Mouse (Mus musculus) intestine, embryonic 14.5 days (tissue): ENCODE data around the gene Dedd. TPM values are rescaled to one million over a fixed set of nuclear protein-coding genes. Genes with fewer than 3 reads are reported as not detected.

ENCODE experiments used
- ATAC-seq: fragments of 200-750 bp; cut with Nextera tagmentation; replicated peaks from 2 replicates; pipeline ENCODE4 v1.8.0; 2017; ENCODE audit warnings: low read depth, moderate number of reproducible peaks, moderate TSS enrichment, moderate library complexity; ENCODE audit not compliant: low FRiP score, low TSS enrichment
- DNase-seq: peaks from one replicate; pipeline ENCODE4 v3.0.0-alpha.2; 2018; ENCODE audit warnings: low spot score
- H3K27ac ChIP-seq: fragments of 300-500 bp; sonication (generic); 2 replicates; pipeline ENCODE4 v1.5.1; 2014; ENCODE audit warnings: low read depth, mild to moderate bottlenecking, control low read depth
- H3K27me3 ChIP-seq: fragments of 300-500 bp; sonication (generic); replicated peaks from 2 replicates; pipeline ENCODE4 v1.6.1; 2014; ENCODE audit warnings: low read length, control low read depth; ENCODE audit not compliant: control insufficient read depth, insufficient read depth
- H3K36me3 ChIP-seq: fragments of 300-500 bp; sonication (generic); 2 replicates; pipeline ENCODE4 v1.6.1; 2014; ENCODE audit warnings: low read length, control low read depth; ENCODE audit not compliant: control insufficient read depth, insufficient read depth
- H3K4me1 ChIP-seq: fragments of 300-500 bp; sonication (generic); replicated peaks from 2 replicates; pipeline ENCODE4 v1.6.1; 2014; ENCODE audit warnings: low read length, control low read depth, mixed read lengths; ENCODE audit not compliant: control insufficient read depth, insufficient read depth
- H3K4me2 ChIP-seq: fragments of 300-500 bp; sonication (generic); 2 replicates; pipeline ENCODE4 v1.6.1; 2014; ENCODE audit warnings: low read length
- H3K4me3 ChIP-seq: fragments of 300-500 bp; sonication (generic); 2 replicates; pipeline ENCODE4 v1.5.1; 2014; ENCODE audit warnings: low read depth, low read length, control low read depth, mixed read lengths
- H3K9ac ChIP-seq: fragments of 300-500 bp; sonication (generic); 2 replicates; pipeline ENCODE4 v1.6.1; 2014; ENCODE audit warnings: mild to moderate bottlenecking, low read length
- H3K9me3 ChIP-seq: fragments of 300-500 bp; sonication (generic); 2 replicates; pipeline ENCODE4 v1.6.1; 2016; ENCODE audit warnings: low read length, control low read depth; ENCODE audit not compliant: control insufficient read depth
- WGBS: fragments of 180-500 bp; shearing (Covaris S2); extraction: QIAGEN DNeasy Blood & Tissue Kit; methylation state at CpG from one replicate; pipeline ENCODE4 v1.1.7; 2014; 5-methylcytosine and 5-hydroxymethylcytosine counted together
- polyA plus RNA-seq: library from polyadenylated mRNA; unstranded; fragments of >200 nt; fragmentation: Nextera tagmentation; extraction: Ambion mirVana; gene quantifications from 2 replicates; pipeline ENCODE4 v1.2.1, GENCODE M21; 2014

Gene Dedd
- polyA plus RNA-seq, 1 experiment from 2014 or later, result 43.8 TPM

DNA sequence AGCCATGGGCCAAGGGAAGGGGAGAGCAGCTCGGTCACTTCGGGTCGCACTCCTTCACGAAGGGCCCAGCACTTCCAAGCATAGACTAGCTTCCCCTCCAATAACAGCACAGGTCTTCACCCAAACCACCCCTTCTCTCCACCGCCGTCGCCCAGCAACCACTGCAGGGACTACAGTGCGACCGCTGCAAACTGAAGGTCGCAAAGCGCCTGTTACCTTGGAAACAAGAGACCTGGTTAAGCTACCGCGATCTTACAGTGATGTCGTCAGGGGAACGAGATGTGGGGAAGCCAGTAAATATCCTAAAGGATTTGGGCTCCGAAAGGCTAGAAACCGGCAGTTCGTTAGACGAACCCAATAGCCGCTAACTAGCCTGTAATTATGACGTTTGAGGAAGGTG is 31.7 kb downstream of the Dedd start, which contains the start of gene Klhdc9:
Gene Klhdc9 (minus strand): TSS at position 143 of the 400 bp plus-strand sequence.
- Histone ChIP-seq H3K36me3 (peaks cover 33% of the 10 kb centered on the region), H3K9me3 (no peaks in the 10 kb centered on the region), H3K9ac (peak within 1 kb of the TSS; percentile 72), H3K27me3 (no peaks in the 10 kb centered on the region), H3K4me2 (peak within 1 kb of the TSS; percentile 56), H3K4me3 (peak within 1 kb of the TSS; percentile 59), H3K4me1 (peaks cover 6% of the 10 kb centered on the region), H3K27ac (peak within 1 kb of the TSS; percentile 62; the same call in 1 of the 2 replicates)
- DNase-seq (peak; percentile 93), ATAC-seq (peak; percentile 93)
- WGBS, result under 1% methylated on average over 21 of the region's 21 CpGs

DNA sequence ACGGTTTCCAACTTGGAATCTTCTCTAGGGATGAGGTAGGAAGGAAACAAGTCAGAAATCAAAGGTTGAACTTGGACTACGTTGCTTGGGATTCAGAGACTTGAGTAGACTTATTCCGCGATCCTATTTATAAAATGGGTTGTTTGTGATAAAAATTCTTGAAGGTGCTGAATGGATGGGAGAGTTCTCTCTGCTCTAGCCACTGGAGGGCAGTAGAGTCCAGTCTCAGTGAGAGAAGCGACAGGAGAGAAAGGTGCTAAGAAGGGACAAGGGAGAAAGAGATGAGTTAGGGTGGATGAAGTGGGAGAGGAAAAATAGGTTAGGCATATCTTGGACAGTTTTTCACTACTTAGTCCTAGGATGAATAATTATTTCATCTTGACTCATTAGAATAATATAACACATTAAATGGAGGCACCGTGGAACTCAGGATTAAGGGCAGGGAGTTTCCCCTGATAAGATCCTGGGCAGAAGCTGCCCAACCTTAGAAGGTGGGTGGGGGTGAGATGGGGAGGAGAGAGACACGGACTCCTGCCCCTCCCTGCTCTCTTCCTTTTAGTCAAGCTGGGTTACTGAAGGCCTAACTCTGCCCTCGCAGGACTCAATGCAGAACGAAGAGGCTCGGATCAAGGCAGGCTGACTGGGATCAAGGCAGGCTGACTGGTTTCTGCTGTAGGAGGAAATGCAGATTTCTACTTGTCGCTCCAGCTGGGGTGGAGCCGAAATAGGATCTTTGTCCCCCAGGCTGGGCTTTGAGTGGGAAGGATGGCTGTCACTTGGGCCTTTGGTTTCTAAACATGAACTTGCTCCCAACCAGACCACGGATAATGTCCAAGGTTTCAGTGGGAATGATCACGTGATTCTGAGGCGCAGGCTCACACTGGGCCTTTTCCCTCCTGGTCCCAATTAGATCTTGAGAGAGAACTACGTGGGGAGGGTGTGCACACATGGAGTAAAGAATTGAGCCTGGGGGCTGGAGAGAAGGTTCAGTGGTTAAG is 32.5 kb downstream of the Dedd start:
- ATAC-seq (peak; percentile 70), DNase-seq (peak; percentile 58)
- Histone ChIP-seq H3K36me3 (peaks cover 31% of the 10 kb centered on the region), H3K4me1 (peaks cover 6% of the 10 kb centered on the region), H3K4me2 (peak overlapping the region; percentile 56), H3K27me3 (no peaks in the 10 kb centered on the region), H3K4me3 (peak overlapping the region; percentile 59), H3K9ac (peak overlapping the region; percentile 72), H3K27ac (peak overlapping the region; percentile 62; the same call in 1 of the 2 replicates), H3K9me3 (no peaks in the 10 kb centered on the region)
- WGBS, result 23% methylated on average over 16 of the region's 16 CpGs

DNA sequence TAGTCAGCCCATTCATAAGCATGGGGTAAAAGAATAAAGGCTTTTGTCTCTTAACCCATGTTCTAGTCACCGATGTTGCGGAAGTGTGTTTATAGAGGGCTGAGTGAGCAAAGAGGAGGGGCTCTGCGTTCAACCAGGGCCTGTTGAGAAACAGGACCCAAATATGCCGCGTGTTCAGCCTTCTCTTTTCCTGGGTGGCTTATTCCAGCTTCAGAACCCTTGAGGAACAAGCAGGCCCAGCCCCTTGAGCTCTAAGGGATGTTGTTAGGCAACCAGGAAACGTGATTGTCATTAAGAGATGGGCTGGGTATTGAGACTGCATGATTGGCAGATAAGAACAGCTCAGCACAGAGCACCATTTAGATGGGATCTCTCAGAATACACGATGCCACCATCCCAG is 37.0 kb downstream of the Dedd start:
- WGBS, result 63% methylated on average over 7 of the region's 7 CpGs
- ATAC-seq, result no peak
- no peaks in the 10 kb centered on the region for H3K27me3 ChIP-seq
- no peak for DNase-seq
- no peak overlapping the region for H3K4me2 ChIP-seq
- H3K27ac ChIP-seq, result no peak overlapping the region
- H3K36me3 ChIP-seq, result no peaks in the 10 kb centered on the region
- H3K9me3 ChIP-seq, result no peaks in the 10 kb centered on the region
- no peak overlapping the region for H3K9ac ChIP-seq
- H3K4me3 ChIP-seq, result no peak overlapping the region
- peaks cover 2% of the 10 kb centered on the region; the same call in 1 of the 2 replicates for H3K4me1 ChIP-seq

- H3K36me3 ChIP-seq, result no peaks in the 10 kb centered on the region
- no peaks in the 10 kb centered on the region for H3K27me3 ChIP-seq
- 31% methylated on average over 20 of the region's 20 CpGs for WGBS
- DNase-seq, result peak; percentile 75
- no peaks in the 10 kb centered on the region for H3K9me3 ChIP-seq
- peak within 1 kb of the TSS; percentile 26 for H3K4me2 ChIP-seq
- peak within 1 kb of the TSS; percentile 6; the same call in 1 of the 2 replicates for H3K4me3 ChIP-seq
- peaks cover 10% of the 10 kb centered on the region; the same call in 1 of the 2 replicates for H3K4me1 ChIP-seq
- peak; percentile 52; the same call in 1 of the 2 replicates for ATAC-seq
- H3K9ac ChIP-seq, result no peak within 1 kb of the TSS
- H3K27ac ChIP-seq, result peak within 1 kb of the TSS; percentile 16; the same call in 1 of the 2 replicates
These were observed 41.1 kb downstream of the Dedd start, which contains the start of gene Nectin4 for GRCm38 (mm10) chr1:171369845-171370556. Gene Nectin4 (plus strand): TSS chr1:171370099.

GRCm38 (mm10) chr1:171372880-171373279 is 43.9 kb downstream of the Dedd start:
- Histone ChIP-seq H3K27ac (no peak overlapping the region), H3K27me3 (no peaks in the 10 kb centered on the region), H3K36me3 (no peaks in the 10 kb centered on the region), H3K9ac (no peak overlapping the region), H3K4me1 (peaks cover 15% of the 10 kb centered on the region; the same call in 1 of the 2 replicates), H3K4me3 (no peak overlapping the region), H3K9me3 (no peaks in the 10 kb centered on the region), H3K4me2 (no peak overlapping the region)
- 45% methylated on average over 3 of the region's 3 CpGs for WGBS
- DNase-seq (no peak), ATAC-seq (no peak)

GRCm38 (mm10) chr1:171373946-171374345 is 45.0 kb downstream of the Dedd start:
- no peak overlapping the region for H3K27ac ChIP-seq
- H3K4me2 ChIP-seq, result no peak overlapping the region
- no peak overlapping the region for H3K9ac ChIP-seq
- H3K4me1 ChIP-seq, result peaks cover 15% of the 10 kb centered on the region; the same call in 1 of the 2 replicates
- H3K27me3 ChIP-seq, result no peaks in the 10 kb centered on the region
- H3K36me3 ChIP-seq, result no peaks in the 10 kb centered on the region
- WGBS, result 3% methylated on average over 3 of the region's 4 CpGs
- DNase-seq, result no peak
- no peaks in the 10 kb centered on the region for H3K9me3 ChIP-seq
- ATAC-seq, result no peak
- no peak overlapping the region for H3K4me3 ChIP-seq

DNA sequence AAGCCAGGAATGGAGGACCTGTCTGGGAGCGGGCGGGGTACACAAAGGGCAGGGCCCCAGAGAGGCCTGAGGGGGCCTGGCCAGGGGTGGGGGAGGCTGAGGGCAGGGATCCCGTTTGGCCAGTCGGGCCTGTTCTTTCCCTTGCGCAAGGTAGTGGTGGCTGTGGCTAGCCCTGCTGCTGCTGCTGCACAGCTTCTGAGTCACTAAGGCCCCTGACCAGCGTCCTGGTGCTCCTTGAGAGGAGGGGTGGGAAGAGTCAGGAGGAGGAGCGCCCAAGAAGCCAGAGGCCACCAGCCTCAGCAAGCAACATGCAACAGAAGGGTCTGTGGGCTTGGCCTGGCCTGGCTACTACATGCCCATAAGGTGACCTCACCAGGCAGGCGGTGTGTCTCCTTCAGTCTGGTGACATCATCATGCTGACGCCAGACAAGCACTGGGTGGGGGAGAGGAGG is 46.7 kb downstream of the Dedd start:
- H3K27ac ChIP-seq, result 0 out of 2 replicates have a peak overlapping the region, but pooled peaks have one; percentile 11
- peak; percentile 78 for DNase-seq
- no peaks in the 10 kb centered on the region for H3K36me3 ChIP-seq
- H3K9me3 ChIP-seq, result no peaks in the 10 kb centered on the region
- 34% methylated on average over 9 of the region's 9 CpGs for WGBS
- ATAC-seq, result peak; percentile 86
- H3K9ac ChIP-seq, result no peak overlapping the region
- H3K4me3 ChIP-seq, result no peak overlapping the region
- H3K4me2 ChIP-seq, result peak overlapping the region; percentile 4; the same call in 1 of the 2 replicates
- peaks cover 15% of the 10 kb centered on the region; the same call in 1 of the 2 replicates for H3K27me3 ChIP-seq
- H3K4me1 ChIP-seq, result peaks cover 19% of the 10 kb centered on the region; the same call in 1 of the 2 replicates

DNA sequence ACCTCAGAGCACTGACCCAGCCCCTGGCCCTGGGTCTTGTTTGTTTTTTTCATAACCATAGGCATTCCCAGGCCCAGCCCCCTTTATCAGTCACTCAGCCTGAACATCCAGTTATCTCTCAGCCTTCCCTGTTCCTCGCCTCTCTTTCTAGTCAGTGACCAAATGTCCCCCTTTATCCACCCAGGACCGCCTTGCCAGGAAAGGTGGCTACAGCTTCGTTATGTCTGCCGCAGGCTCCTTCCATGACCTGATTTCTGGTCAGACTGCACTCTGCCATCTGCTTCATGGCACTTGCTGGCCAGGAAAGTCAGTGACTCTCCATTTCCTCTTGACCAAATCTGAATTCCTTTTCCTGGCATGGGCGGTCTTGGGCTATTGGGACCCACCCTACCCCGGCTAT is 49.4 kb downstream of the Dedd start:
- peaks cover 14% of the 10 kb centered on the region; the same call in 1 of the 2 replicates for H3K4me1 ChIP-seq
- H3K4me3 ChIP-seq, result no peak overlapping the region
- H3K27me3 ChIP-seq, result peaks cover 18% of the 10 kb centered on the region; the same call in 1 of the 2 replicates
- no peak overlapping the region for H3K4me2 ChIP-seq
- WGBS, result 90% methylated on average over 6 of the region's 6 CpGs
- no peaks in the 10 kb centered on the region for H3K36me3 ChIP-seq
- DNase-seq (no peak), ATAC-seq (no peak)
- no peaks in the 10 kb centered on the region for H3K9me3 ChIP-seq
- no peak overlapping the region for H3K9ac ChIP-seq
- no peak overlapping the region for H3K27ac ChIP-seq
